Mouse (Mus musculus): ENCODE measurements around the gene Spc24.

DNA sequence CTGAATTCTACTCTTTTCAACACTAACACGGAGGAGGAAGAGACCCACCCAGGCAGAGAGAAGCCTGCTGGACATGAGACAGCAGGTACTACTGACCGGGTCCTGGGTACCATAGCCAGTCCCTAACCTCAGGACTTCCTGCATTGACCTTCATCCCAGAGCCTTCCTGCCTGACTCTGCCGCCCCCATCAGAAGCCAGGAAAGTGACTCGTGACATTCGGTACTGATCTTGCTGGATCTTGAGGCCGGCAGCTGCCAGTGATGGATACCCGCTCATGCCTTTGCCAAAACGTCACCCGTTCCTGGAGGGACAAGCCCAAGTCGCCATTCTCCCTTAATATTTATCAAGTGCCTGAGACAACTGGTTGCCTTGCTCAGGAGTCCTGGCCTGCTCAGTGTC, 11.6 kb downstream of the Spc24 start:
- TF ChIP-seq CTCF (IDR thresholded peaks at IDR 0.05), result no peak
- no peak for TF ChIP-seq EP300 (IDR thresholded peaks at IDR 0.05; ENCODE audit: insufficient read depth, low read depth, low read length)
- TF ChIP-seq POLR2A (IDR thresholded peaks at IDR 0.05; ENCODE audit: insufficient read depth, low read depth, low read length), result no peak

Measured in heart, adult 2 months (tissue).